Mouse (Mus musculus): Measurements from ENCODE around the gene Polr3a.

DNA sequence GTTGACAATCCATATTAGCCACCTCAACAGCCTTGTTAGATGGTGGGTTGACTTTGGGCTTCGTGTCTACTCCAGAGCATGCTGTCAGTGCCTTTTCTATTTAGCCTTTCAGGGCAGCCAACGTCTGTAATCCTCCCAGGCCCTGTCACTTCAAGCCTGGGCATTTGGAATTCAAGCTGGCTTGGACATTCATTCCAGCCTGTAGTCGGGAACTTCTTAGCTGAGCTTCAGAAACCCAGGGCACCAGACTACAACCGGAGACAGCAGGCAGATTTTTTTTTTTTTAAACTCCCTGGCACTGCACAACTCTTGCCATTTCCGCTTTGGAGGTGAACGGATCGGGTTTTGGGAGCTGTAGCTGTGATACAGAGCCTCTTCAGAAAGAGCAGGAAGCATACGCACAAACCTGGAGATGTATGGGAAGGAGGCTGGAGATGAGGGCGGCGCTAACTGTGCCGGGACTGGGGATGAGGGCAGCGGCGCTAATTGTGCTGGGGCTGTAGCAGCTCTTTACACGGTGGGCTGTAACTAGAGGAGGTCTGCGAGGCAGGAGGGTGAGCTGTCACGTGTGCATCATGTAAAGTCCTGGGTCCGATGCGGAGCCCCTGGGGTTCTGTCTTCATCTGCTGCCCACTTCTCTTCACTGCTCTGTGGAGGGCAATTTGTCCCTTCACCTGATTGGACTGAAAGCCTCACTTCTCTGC lies 21.4 kb upstream of the Polr3a start:
- TF ChIP-seq CTCF (IDR thresholded peaks at IDR 0.05; ENCODE audit: borderline replicate concordance, extremely low read depth, insufficient read depth, insufficient read length) (no peak), POLR2A (IDR thresholded peaks at IDR 0.05; ENCODE audit: borderline replicate concordance, extremely low read depth, insufficient read depth, insufficient read length, poor library complexity, severe bottlenecking) (no peak)

All from brain, embryonic 14.5 days (tissue).